Mouse (Mus musculus) subcutaneous adipose tissue, adult 2 months (tissue): ENCODE data around the gene Farsb. TPM values are rescaled to one million over a fixed set of nuclear protein-coding genes. Genes with fewer than 3 reads are reported as not detected.

ENCODE experiments used
- polyA plus RNA-seq: library from polyadenylated mRNA; depleted of rRNA; stranded (reverse); fragments of >200 nt; gene quantifications from 2 replicates; pipeline ENCODE4 v1.2.3, GENCODE M21; 2012; ENCODE audit warnings: low replicate concordance; rRNA removed

The Farsb gene
- polyA plus RNA-seq = 25.6 and 30.4 TPM in 2 replicates

GRCm38 (mm10) chr1:78488752-78489492 is at the start of gene Farsb:
TSS of gene Farsb (minus strand) at chr1:78488897.

GRCm38 (mm10) chr1:78511621-78512160 is 23.0 kb upstream of the Farsb start, which contains the start of gene BC035947:
TSS of gene BC035947 (minus strand) at chr1:78512158.

GRCm38 (mm10) chr1:78510862-78511261 is 22.2 kb upstream of the Farsb start, which contains the start of gene Mogat1:
TSS of gene Mogat1 (plus strand) at chr1:78510991.

Other genes with a start within 250 kb of the Farsb start
- gene Sgpp2, start 178.6 kb downstream of the Farsb start, polyA plus RNA-seq = 5.3 TPM in 1 of 2 replicates, not detected in the other
- gene Mogat1, start 22.1 kb upstream of the Farsb start, polyA plus RNA-seq = 29.2 and 33.4 TPM in 2 replicates
- gene BC035947, start 23.3 kb upstream of the Farsb start, polyA plus RNA-seq = 0.21 and 0.98 TPM in 2 replicates
- gene Acsl3, start 168.9 kb upstream of the Farsb start, polyA plus RNA-seq = 9.6 and 11.2 TPM in 2 replicates
- gene Utp14b, start 169.1 kb upstream of the Farsb start, polyA plus RNA-seq = 0.52 and 0.82 TPM in 2 replicates